Mouse (Mus musculus) monocyte, adult 2 months (primary cell): ENCODE measurements at regions not wholly inside any gene's neighbourhood (a gene's known extent, or its start where the extent isn't known, plus 50 kb on each side); places are given as distances from the start of the nearest gene placed in this dataset.
"Not testable (repeated sequence)": the region's sequence is repeated elsewhere in the genome, so short reads cannot be mapped to it uniquely, and the experiment has no call there.

Experiments used
- DNase-seq, 2 experiments: peaks; one replicate each; pipeline ENCODE4 v3.0.0; 2022; ENCODE audit warnings: low spot score in 2 of 2, low read depth in 1 of 2

DNA sequence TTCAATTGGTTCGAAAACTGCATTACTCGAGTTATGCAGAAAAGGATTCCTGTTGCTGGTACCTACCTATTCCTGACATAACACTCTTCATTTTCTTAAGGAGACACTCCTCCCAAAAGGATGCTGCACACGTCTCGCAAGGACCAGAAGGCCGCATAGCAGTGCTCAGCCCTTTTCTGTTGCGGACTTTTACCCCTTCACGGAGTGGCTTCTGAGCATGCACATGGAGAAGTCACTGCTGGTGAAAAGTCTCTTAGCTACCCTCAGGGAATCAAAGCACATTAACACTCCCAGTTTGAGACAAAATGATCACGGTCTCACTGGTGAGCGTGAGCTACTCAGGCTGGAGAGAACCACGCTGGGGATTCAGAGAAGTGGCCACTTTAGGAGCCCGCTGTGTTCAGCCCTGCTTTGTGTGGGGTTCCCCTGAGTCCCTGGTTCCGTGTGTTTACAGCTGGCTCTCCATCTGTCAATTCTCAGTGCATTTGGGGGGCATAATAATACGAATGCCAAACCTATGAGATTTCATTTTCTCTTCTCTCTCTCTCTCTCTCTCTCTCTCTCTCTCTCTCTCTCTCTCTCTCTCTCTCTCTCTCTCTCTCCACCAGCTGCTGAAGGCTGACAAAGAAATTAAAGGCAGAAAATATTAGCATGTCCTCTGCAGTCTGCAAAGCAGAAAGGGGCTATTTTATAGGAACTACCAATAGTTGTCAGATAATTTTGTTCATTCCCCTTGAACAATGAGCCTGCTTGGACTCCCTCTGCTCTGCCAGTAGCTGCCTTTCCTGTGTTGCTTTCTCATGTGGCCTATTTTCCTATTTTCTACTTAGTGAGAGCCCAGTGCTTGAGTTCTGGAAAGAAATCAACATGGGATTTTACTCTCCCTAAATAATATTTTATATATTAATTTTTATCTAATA lies 160.7 kb downstream of the Basp1 start:
- no peak for DNase-seq

DNA sequence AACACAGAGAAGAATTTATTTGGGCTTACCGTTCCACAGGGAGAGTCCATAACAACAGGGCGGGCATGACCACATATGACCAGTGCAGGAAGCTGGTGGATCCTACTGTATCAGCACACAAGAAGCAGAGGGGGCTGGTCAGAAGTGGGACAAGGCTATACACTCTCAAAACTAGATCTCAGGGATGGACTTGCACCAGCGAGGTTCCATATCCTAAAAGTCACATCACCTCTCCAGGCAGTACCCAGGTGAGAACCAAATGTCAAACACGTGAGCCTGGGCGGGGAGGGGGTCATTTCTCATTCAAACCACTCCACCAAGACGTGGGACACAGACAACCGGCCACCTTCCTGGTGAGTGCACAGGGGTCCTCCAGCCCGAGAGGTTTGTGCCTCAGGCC lies 167.9 kb downstream of the Basp1 start:
- DNase-seq = no peak

- DNase-seq = no peak
Observed at GRCm38 (mm10) chr15:25237665-25238664, 175.6 kb downstream of the Basp1 start.

DNA sequence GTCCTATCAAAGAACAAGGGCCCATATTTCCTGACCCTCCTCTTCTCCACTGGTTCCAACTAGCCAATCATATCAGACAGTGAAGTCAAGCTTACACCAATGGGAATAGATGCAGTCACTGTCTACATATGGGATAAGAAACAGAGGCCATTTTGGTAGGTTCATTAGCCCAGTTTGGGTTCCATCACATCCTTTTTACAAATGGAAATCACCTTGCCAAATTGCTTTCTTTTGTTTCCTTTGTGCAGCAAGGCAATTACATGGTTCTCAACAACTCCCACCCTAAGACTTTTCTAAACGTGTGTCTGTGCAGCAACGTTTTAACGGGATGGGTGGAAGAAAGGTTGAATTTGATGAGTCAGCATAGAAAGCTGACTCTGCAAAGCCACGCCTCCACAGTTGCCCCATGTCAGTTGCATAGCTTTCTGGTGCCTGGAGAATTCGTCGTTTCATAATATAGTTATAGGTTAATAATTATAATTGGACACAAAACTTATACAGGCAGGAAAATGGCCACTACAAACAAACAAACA lies 177.3 kb downstream of the Basp1 start:
- DNase-seq = no peak

DNA sequence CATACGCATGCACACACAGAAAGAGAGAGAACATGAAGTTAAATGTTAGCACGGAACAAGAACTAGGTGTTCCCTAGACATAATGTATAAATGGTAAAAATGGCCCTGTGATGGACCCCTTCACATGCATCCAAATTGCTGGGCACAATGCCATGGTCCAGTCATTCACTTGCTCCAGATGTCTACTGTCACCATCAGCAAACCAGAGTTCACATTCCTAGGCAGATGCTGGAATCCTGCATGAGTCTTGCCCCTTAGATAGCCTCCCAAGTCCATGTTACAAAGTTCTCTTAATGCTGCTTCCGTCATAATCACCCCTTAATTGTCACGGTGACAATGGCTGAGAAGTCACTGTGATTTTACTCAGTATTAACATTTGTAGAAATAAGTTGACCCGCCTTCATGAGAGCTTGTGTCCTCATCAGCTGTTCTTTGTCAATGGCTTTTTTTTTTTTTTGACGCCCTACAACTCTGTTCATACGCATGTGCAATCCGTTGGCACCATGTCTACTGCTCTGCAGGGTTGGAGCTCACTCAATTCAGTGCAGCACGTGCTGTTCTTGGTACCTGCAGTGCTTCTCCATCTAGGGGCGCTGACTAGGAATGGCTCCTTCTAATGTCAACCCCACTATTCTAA lies 179.4 kb downstream of the Basp1 start:
- no peak for DNase-seq

DNA sequence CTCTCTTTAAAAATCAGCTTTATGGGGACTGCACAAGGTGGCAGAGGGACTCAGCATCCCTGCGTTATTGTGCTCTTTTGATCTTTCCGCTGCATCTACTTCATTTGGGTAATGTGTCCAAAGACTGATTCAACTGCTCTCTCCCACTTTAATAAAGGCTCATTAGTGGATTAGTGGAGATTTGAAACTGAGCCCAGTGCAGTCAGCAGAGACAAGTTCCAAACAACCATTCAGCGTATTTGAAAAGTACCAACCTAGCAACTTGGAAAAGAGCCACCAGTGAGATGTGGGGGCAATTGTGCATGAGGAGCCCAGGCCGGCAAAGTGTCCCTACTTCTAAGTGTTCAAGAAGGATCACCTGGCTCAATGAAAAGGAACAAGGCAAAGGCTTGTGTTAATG lies 183.4 kb downstream of the Basp1 start:
- DNase-seq = no peak

GRCm38 (mm10) chr15:25229807-25230206 lies 183.8 kb downstream of the Basp1 start:
- DNase-seq = no peak

GRCm38 (mm10) chr15:25227496-25227895 lies 186.1 kb downstream of the Basp1 start:
- no peak for DNase-seq

DNA sequence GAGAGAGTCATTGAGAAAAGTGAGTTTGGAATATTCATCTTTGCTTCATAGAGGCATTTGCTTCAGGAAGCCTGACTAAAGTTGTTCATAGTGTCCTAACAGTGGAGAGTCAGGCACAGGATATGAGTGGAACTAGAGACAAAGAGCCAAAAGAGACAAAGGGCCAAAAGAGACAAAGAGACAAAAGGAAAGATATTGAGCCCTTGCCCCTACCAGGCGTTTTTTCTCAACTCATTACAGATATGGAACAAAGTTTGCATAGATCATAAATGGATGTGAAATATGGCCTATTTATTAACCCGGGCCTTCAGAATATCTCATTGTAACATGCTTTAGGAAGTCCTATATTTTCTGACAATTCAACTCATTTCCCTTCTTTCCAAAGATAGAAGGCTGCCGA lies 187.6 kb downstream of the Basp1 start:
- no peak for DNase-seq

DNA sequence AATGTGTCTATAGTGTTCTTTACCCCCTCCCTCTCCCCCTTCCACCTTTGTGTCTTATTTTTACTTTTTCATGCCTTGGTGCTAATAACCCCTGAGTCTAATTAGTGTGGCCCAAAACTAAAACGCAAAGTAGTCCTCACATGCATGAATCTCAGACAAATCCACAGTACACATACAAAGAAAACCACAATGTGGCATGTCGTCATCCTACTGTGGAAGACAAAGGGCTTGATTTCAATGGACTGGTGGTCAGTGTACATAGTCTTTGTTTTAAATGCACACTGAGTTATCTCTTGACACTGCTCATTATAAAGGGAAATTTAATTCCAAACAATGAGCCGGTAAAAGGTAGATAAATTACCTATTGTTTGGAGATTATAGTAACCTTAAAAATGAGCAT lies 188.1 kb downstream of the Basp1 start:
- DNase-seq = no peak

DNA sequence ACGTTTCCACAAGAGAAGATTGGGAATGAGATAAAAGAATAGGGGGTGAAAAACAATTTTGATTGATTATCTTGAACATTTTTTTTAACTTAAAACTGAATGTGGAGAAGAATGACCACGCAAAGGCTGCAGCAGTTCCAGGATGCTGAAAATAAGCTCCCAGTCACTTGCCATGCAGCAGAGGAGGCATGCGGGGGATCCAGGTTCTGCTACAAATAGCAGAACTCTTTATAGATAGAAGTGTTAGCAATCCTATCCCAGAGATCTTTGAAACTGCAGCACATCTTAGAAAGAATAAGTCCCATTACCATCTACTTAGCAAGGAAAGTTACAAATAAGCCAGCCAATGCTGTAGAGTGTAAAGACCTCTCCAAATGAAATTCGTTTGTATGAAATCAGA lies 191.8 kb downstream of the Basp1 start:
- DNase-seq = no peak

- DNase-seq = no peak
Observed at GRCm38 (mm10) chr15:25216375-25216774, 197.2 kb downstream of the Basp1 start.

GRCm38 (mm10) chr15:25202097-25202496 lies 211.5 kb downstream of the Basp1 start:
- DNase-seq = no peak

DNA sequence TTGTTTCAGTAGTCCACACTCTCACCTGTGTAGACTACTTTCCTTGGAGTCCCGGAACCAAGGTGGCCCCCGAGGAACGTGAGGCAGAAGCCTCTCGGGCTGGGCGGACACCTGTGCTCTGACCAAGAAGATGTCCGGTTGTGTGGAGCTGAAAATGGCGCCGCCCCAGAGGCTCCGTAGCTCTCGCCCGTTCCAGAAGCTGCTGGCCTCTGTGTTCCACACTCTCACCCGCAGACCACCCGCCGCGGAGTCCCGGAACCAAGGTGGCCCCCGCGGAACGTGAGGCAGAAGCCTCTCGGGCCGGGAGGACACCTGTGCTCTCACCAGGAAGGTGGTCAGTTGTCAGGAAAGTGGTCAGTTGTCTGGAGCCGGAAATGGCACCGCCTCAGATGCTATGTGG lies 213.3 kb downstream of the Basp1 start:
- not testable (repeated sequence) for DNase-seq

- no peak for DNase-seq
Observed at GRCm38 (mm10) chr15:25187881-25188326, 225.7 kb downstream of the Basp1 start.

- no peak for DNase-seq
Observed at GRCm38 (mm10) chr15:25172755-25173154, 240.8 kb downstream of the Basp1 start.

- DNase-seq = no peak
Observed at GRCm38 (mm10) chr15:25146371-25146770, 267.2 kb downstream of the Basp1 start.

DNA sequence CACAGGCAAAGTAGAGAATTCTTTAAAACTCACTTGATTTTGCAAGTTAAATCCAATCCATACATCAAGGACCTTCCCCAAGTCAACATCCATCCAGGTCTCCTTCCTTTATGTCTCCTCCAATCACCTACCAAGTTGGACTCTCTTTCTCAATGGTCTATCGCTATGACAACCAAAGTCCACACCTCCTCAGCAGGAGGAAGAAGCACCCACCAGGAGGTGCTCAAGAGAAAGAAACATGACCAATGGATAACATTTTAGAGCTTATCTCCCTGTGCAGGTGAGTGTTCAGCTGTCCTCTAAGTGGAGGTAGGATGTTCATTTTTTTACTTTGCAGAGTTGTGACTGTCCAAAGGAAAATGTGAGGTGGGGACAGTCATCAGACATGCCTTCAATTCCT lies 269.3 kb downstream of the Basp1 start:
- DNase-seq = no peak

DNA sequence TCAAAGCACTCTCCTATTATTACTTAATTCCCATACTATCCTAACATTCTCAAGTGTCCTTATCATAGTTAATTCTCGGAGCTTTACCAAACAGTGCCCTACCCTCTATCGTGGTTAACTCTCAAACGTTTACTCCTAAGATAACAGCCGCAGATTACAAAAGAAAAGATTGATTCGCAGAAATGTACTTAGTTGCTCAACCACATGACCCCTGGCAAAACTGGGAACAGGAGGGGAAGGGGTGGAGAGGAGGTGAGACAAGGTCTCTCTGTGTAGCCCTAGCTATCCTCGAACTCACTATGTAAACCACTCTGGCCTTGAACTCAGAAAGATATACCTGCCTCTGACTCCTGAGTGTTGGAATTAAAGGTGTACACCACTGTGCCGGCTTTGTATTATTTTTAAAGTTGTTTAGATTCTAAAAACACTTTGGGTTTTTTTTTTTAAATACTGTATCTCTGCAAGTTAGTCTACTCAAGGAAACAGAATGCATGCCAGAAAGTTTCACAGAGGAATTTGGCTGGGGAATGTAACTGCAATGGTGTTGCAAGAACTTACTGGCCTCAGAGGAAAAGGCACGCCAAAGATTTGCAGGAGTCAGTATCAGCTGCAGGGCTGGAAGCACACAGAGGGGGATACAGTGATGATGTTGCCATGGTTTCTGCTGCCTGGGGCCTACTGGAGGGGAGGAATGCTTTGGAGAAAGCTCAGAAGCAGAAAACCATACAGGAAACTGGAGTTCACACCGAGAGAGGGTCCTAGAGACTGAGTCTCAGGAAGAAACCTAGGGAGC lies 273.0 kb downstream of the Basp1 start:
- no peak for DNase-seq

DNA sequence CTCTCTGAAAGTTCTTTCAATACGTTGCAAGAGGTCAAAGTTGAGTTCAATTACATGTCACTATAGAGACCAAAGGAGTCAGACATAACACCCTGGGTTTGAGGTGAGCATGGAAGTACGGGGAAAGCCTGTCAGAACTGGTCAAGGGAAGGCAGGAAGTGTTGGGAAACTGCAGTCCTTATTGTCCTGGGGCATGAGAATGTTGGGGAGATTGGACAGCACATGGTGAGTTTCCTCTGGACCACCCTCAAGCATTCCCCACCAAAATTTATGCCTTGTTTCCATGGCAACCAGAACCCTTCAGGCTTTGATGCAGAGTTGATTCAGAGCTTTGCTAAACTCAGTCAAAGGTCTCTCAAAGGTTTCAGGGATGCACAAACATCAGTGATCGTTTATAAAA lies 276.5 kb downstream of the Basp1 start:
- no peak for DNase-seq
